Mouse (Mus musculus): Measurements from ENCODE around the gene Slc38a2. TPM values are rescaled to one million over a fixed set of nuclear protein-coding genes. Genes with fewer than 3 reads are reported as not detected.

Gene Slc38a2
- total and polyA plus RNA-seq, 2 experiments from 2014 or later, result 79.4 to 90.9 TPM

GRCm38 (mm10) chr15:96716371-96716770 is 16.8 kb upstream of the Slc38a2 start:
- Histone ChIP-seq H3K27me3 (ENCODE audit: insufficient read depth, low read length) (no peaks in the 10 kb centered on the region), H3K4me3 (ENCODE audit: low read depth, low read length) (no peak overlapping the region), H3K9ac (replicated peaks; ENCODE audit: low read length, poor library complexity, severe bottlenecking) (no peak overlapping the region), H3K36me3 (ENCODE audit: insufficient read depth, low read length) (no peaks in the 10 kb centered on the region), H3K4me1 (ENCODE audit: insufficient read depth, low read length) (no peaks in the 10 kb centered on the region), H3K4me2 (ENCODE audit: low read depth, low read length, poor library complexity, severe bottlenecking) (no peak overlapping the region), H3K9me3 (ENCODE audit: low read length) (no peaks in the 10 kb centered on the region), H3K27ac (ENCODE audit: low read depth, low read length) (no peak overlapping the region)
- DNase-seq (ENCODE audit: low spot score), result no peak
- ATAC-seq (ENCODE audit: low FRiP score), result no peak
- WGBS, result 94% methylated on average over 4 of the region's 4 CpGs
- no peak for TF ChIP-seq CTCF (IDR thresholded peaks at IDR 0.05)

- Histone ChIP-seq H3K27me3 (ENCODE audit: insufficient read depth, low read length) (no peaks in the 10 kb centered on the region), H3K27ac (ENCODE audit: low read depth, low read length) (no peak overlapping the region), H3K4me1 (ENCODE audit: insufficient read depth, low read length) (no peaks in the 10 kb centered on the region; the same call in 1 of the 2 replicates), H3K4me3 (ENCODE audit: low read depth, low read length) (no peak overlapping the region), H3K9me3 (ENCODE audit: low read length) (no peaks in the 10 kb centered on the region), H3K9ac (replicated peaks; ENCODE audit: low read length, poor library complexity, severe bottlenecking) (no peak overlapping the region), H3K4me2 (ENCODE audit: low read depth, low read length, poor library complexity, severe bottlenecking) (no peak overlapping the region), H3K36me3 (ENCODE audit: insufficient read depth, low read length) (no peaks in the 10 kb centered on the region)
- TF ChIP-seq CTCF (IDR thresholded peaks at IDR 0.05), result no peak
- DNase-seq (ENCODE audit: low spot score), result no peak
- ATAC-seq (ENCODE audit: low FRiP score), result no peak
- WGBS, result 91% methylated on average over 7 of the region's 7 CpGs
Measured at GRCm38 (mm10) chr15:96715692-96716080, 16.2 kb upstream of the Slc38a2 start.

- ATAC-seq (ENCODE audit: low FRiP score) (no peak), DNase-seq (ENCODE audit: low spot score) (no peak)
- Histone ChIP-seq H3K4me1 (ENCODE audit: insufficient read depth, low read length) (no peaks in the 10 kb centered on the region; the same call in 1 of the 2 replicates), H3K27ac (ENCODE audit: low read depth, low read length) (no peak overlapping the region), H3K9me3 (ENCODE audit: low read length) (no peaks in the 10 kb centered on the region), H3K4me3 (ENCODE audit: low read depth, low read length) (no peak overlapping the region), H3K4me2 (ENCODE audit: low read depth, low read length, poor library complexity, severe bottlenecking) (no peak overlapping the region), H3K36me3 (ENCODE audit: insufficient read depth, low read length) (no peaks in the 10 kb centered on the region), H3K9ac (replicated peaks; ENCODE audit: low read length, poor library complexity, severe bottlenecking) (no peak overlapping the region), H3K27me3 (ENCODE audit: insufficient read depth, low read length) (no peaks in the 10 kb centered on the region)
- 92% methylated on average over 9 of the region's 9 CpGs for WGBS
- TF ChIP-seq CTCF (IDR thresholded peaks at IDR 0.05), result no peak
Measured at GRCm38 (mm10) chr15:96715079-96715691, 15.7 kb upstream of the Slc38a2 start.

GRCm38 (mm10) chr15:96714676-96715016 is 15.1 kb upstream of the Slc38a2 start:
- 88% methylated on average over 3 of the region's 3 CpGs for whole genome bisulfite sequencing
- TF ChIP-seq CTCF (IDR thresholded peaks at IDR 0.05), result no peak
- Histone ChIP-seq H3K4me1 (ENCODE audit: insufficient read depth, low read length) (no peaks in the 10 kb centered on the region; the same call in 1 of the 2 replicates), H3K27ac (ENCODE audit: low read depth, low read length) (no peak overlapping the region), H3K4me3 (ENCODE audit: low read depth, low read length) (no peak overlapping the region), H3K9me3 (ENCODE audit: low read length) (no peaks in the 10 kb centered on the region), H3K27me3 (ENCODE audit: insufficient read depth, low read length) (no peaks in the 10 kb centered on the region), H3K9ac (replicated peaks; ENCODE audit: low read length, poor library complexity, severe bottlenecking) (no peak overlapping the region), H3K36me3 (ENCODE audit: insufficient read depth, low read length) (no peaks in the 10 kb centered on the region), H3K4me2 (ENCODE audit: low read depth, low read length, poor library complexity, severe bottlenecking) (no peak overlapping the region)
- ATAC-seq (ENCODE audit: low FRiP score) (no peak), DNase-seq (ENCODE audit: low spot score) (no peak)

- Histone ChIP-seq H3K4me2 (ENCODE audit: low read depth, low read length, poor library complexity, severe bottlenecking) (no peak overlapping the region), H3K4me3 (ENCODE audit: low read depth, low read length) (no peak overlapping the region), H3K4me1 (ENCODE audit: insufficient read depth, low read length) (no peaks in the 10 kb centered on the region; the same call in 1 of the 2 replicates), H3K9me3 (ENCODE audit: low read length) (no peaks in the 10 kb centered on the region), H3K9ac (replicated peaks; ENCODE audit: low read length, poor library complexity, severe bottlenecking) (no peak overlapping the region), H3K27me3 (ENCODE audit: insufficient read depth, low read length) (no peaks in the 10 kb centered on the region), H3K27ac (ENCODE audit: low read depth, low read length) (no peak overlapping the region), H3K36me3 (ENCODE audit: insufficient read depth, low read length) (no peaks in the 10 kb centered on the region)
- whole genome bisulfite sequencing, result 98% methylated on average over 5 of the region's 7 CpGs
- ATAC-seq (ENCODE audit: low FRiP score) (no peak), DNase-seq (ENCODE audit: low spot score) (no peak)
- no peak for TF ChIP-seq CTCF (IDR thresholded peaks at IDR 0.05)
Measured at GRCm38 (mm10) chr15:96713758-96714675, 14.5 kb upstream of the Slc38a2 start.

GRCm38 (mm10) chr15:96712338-96712737 is 12.8 kb upstream of the Slc38a2 start:
- Histone ChIP-seq H3K27ac (ENCODE audit: low read depth, low read length) (no peak overlapping the region), H3K27me3 (ENCODE audit: insufficient read depth, low read length) (no peaks in the 10 kb centered on the region), H3K9ac (replicated peaks; ENCODE audit: low read length, poor library complexity, severe bottlenecking) (no peak overlapping the region), H3K4me2 (ENCODE audit: low read depth, low read length, poor library complexity, severe bottlenecking) (no peak overlapping the region), H3K4me1 (ENCODE audit: insufficient read depth, low read length) (no peaks in the 10 kb centered on the region; the same call in 1 of the 2 replicates), H3K36me3 (ENCODE audit: insufficient read depth, low read length) (no peaks in the 10 kb centered on the region), H3K4me3 (ENCODE audit: low read depth, low read length) (no peak overlapping the region), H3K9me3 (ENCODE audit: low read length) (no peaks in the 10 kb centered on the region)
- 98% methylated on average over 5 of the region's 5 CpGs for WGBS
- no peak for TF ChIP-seq CTCF (IDR thresholded peaks at IDR 0.05)
- ATAC-seq (ENCODE audit: low FRiP score) (no peak), DNase-seq (ENCODE audit: low spot score) (no peak)
